Mouse (Mus musculus) NIH3T3 (cell line): ENCODE data around the gene Gja10.
A peak's percentile ranks its signal among the peaks of the same experiment; 100 is the strongest.

Experiments
- DNase-seq: peaks from one replicate; pipeline ENCODE4 v3.0.0-alpha.2; 2012; ENCODE audit warnings: low read depth

Gja10 gene

GRCm38 (mm10) chr4:32560724-32561554 is 41.6 kb downstream of the Gja10 start:
- no peak for DNase-seq

GRCm38 (mm10) chr4:32560246-32560645 is 42.3 kb downstream of the Gja10 start:
- DNase-seq, result no peak

- no peak for DNase-seq
These were observed 47.1 kb downstream of the Gja10 start for GRCm38 (mm10) chr4:32555506-32555905.

- peak; percentile 58 for DNase-seq
These were observed 51.2 kb downstream of the Gja10 start for GRCm38 (mm10) chr4:32551337-32551736.

- DNase-seq, result peak; percentile 56
These were observed 53.4 kb downstream of the Gja10 start for GRCm38 (mm10) chr4:32549150-32549549.
